Mouse (Mus musculus) lung, postnatal 0 days (tissue): ENCODE data around the gene St3gal5. TPM values are rescaled to one million over a fixed set of nuclear protein-coding genes. Genes with fewer than 3 reads are reported as not detected.
A peak's percentile ranks its signal among the peaks of the same experiment; 100 is the strongest.

ENCODE experiments used
- ATAC-seq: fragments of 200-750 bp; cut with Nextera tagmentation; 2 replicates; pipeline ENCODE4 v1.8.0; 2017; ENCODE audit warnings: moderate library complexity
- DNase-seq: peaks from one replicate; pipeline ENCODE4 v3.0.0-alpha.2; 2016; ENCODE audit warnings: low spot score
- H3K27ac ChIP-seq: fragments of 300-500 bp; sonication (generic); 2 replicates; pipeline ENCODE4 v1.5.1; 2014; ENCODE audit warnings: antibody characterized with exemption, mild to moderate bottlenecking, low read length, mixed read lengths
- H3K27me3 ChIP-seq: fragments of 300-500 bp; sonication (generic); replicated peaks from 2 replicates; pipeline ENCODE4 v1.6.1; 2014; ENCODE audit warnings: low read length, mixed read lengths; ENCODE audit not compliant: insufficient read depth
- H3K36me3 ChIP-seq: fragments of 300-500 bp; sonication (generic); 2 replicates; pipeline ENCODE4 v1.6.1; 2014; ENCODE audit warnings: low read length, mixed read lengths; ENCODE audit not compliant: insufficient read depth
- H3K4me1 ChIP-seq: fragments of 300-500 bp; sonication (generic); 2 replicates; pipeline ENCODE4 v1.6.1; 2014; ENCODE audit warnings: antibody characterized with exemption, low read depth, low read length, mixed read lengths; ENCODE audit not compliant: insufficient read depth
- H3K4me2 ChIP-seq: fragments of 300-500 bp; sonication (generic); replicated peaks from 2 replicates; pipeline ENCODE4 v1.6.1; 2014; ENCODE audit warnings: low read depth, mild to moderate bottlenecking, low read length, moderate library complexity, mixed read lengths
- H3K4me3 ChIP-seq: fragments of 300-500 bp; sonication (generic); 2 replicates; pipeline ENCODE4 v1.5.1; 2014; ENCODE audit warnings: low read depth, low read length
- H3K9ac ChIP-seq: fragments of 300-500 bp; sonication (generic); replicated peaks from 2 replicates; pipeline ENCODE4 v1.6.1; 2014; ENCODE audit warnings: low read depth, mild to moderate bottlenecking
- H3K9me3 ChIP-seq: fragments of 300-500 bp; sonication (generic); 2 replicates; pipeline ENCODE4 v1.6.1; 2016; ENCODE audit warnings: low read length, mixed read lengths
- CTCF ChIP-seq: IDR thresholded peaks from 2 replicates; pipeline ENCODE4 v1.5.1; 2016; ENCODE audit warnings: antibody characterized with exemption, mild to moderate bottlenecking
- EP300 ChIP-seq: IDR thresholded peaks from 2 replicates; pipeline ENCODE4 v1.6.1; 2016; ENCODE audit warnings: antibody characterized with exemption, mild to moderate bottlenecking, control low read depth
- WGBS: fragments of 180-500 bp; shearing (Covaris S2); extraction: QIAGEN DNeasy Blood & Tissue Kit; methylation state at CpG from one replicate; pipeline ENCODE4 v1.1.7; 2014; 5-methylcytosine and 5-hydroxymethylcytosine counted together
- polyA plus RNA-seq: library from polyadenylated mRNA; unstranded; fragments of >200 nt; fragmentation: Nextera tagmentation; extraction: Ambion mirVana; gene quantifications from 2 replicates; pipeline ENCODE4 v1.2.1, GENCODE M21; 2015

St3gal5 gene
- polyA plus RNA-seq, 1 experiment from 2014 or later = 38.9 TPM

- TF ChIP-seq CTCF (no peak), EP300 (no peak)
- DNase-seq = no peak
- Histone ChIP-seq H3K27me3 (no peaks in the 10 kb centered on the region), H3K9me3 (no peaks in the 10 kb centered on the region), H3K36me3 (no peaks in the 10 kb centered on the region), H3K27ac (no peak overlapping the region), H3K4me2 (peak overlapping the region; percentile 100), H3K9ac (no peak overlapping the region), H3K4me3 (no peak overlapping the region), H3K4me1 (peaks cover 9% of the 10 kb centered on the region; the same call in 1 of the 2 replicates)
- 65% methylated on average over 3 of the region's 3 CpGs for WGBS
- no peak for ATAC-seq
Measured at GRCm38 (mm10) chr6:72099281-72099680, 1.9 kb downstream of the St3gal5 start.

- H3K27me3 ChIP-seq = no peaks in the 10 kb centered on the region
- no peak overlapping the region for H3K4me2 ChIP-seq
- no peak overlapping the region for H3K4me3 ChIP-seq
- H3K9ac ChIP-seq = no peak overlapping the region
- H3K27ac ChIP-seq = no peak overlapping the region
- H3K36me3 ChIP-seq = no peaks in the 10 kb centered on the region
- 41% methylated on average over 5 of the region's 5 CpGs for WGBS
- no peak for ATAC-seq
- no peak for DNase-seq
- no peak for TF ChIP-seq CTCF
- no peak for TF ChIP-seq EP300
- H3K9me3 ChIP-seq = no peaks in the 10 kb centered on the region
- peaks cover 9% of the 10 kb centered on the region; the same call in 1 of the 2 replicates for H3K4me1 ChIP-seq
Measured at GRCm38 (mm10) chr6:72100171-72100570, 2.8 kb downstream of the St3gal5 start.

- DNase-seq (peak; percentile 21), ATAC-seq (no peak)
- peak overlapping the region; percentile 72 for H3K27ac ChIP-seq
- H3K4me3 ChIP-seq = 0 out of 2 replicates have a peak overlapping the region, but pooled peaks have one; percentile 3
- no peaks in the 10 kb centered on the region for H3K27me3 ChIP-seq
- H3K4me2 ChIP-seq = peak overlapping the region; percentile 35
- H3K36me3 ChIP-seq = no peaks in the 10 kb centered on the region
- H3K9me3 ChIP-seq = no peaks in the 10 kb centered on the region
- peaks cover 9% of the 10 kb centered on the region; the same call in 1 of the 2 replicates for H3K4me1 ChIP-seq
- H3K9ac ChIP-seq = no peak overlapping the region
- TF ChIP-seq CTCF (no peak), EP300 (no peak)
- WGBS = 40% methylated on average over 8 of the region's 8 CpGs
Measured at GRCm38 (mm10) chr6:72100939-72101338, 3.5 kb downstream of the St3gal5 start.

GRCm38 (mm10) chr6:72101386-72101785 is 4.0 kb downstream of the St3gal5 start:
- 0 out of 2 replicates have a peak overlapping the region, but pooled peaks have one; percentile 3 for H3K4me3 ChIP-seq
- WGBS = 42% methylated on average over 4 of the region's 4 CpGs
- peak overlapping the region; percentile 35 for H3K4me2 ChIP-seq
- DNase-seq = peak; percentile 93
- no peaks in the 10 kb centered on the region for H3K9me3 ChIP-seq
- no peak overlapping the region for H3K9ac ChIP-seq
- TF ChIP-seq CTCF (no peak), EP300 (peak; percentile 85)
- peak overlapping the region; percentile 72 for H3K27ac ChIP-seq
- no peaks in the 10 kb centered on the region for H3K36me3 ChIP-seq
- ATAC-seq = peak; percentile 74
- no peaks in the 10 kb centered on the region for H3K27me3 ChIP-seq
- peaks cover 9% of the 10 kb centered on the region; the same call in 1 of the 2 replicates for H3K4me1 ChIP-seq

GRCm38 (mm10) chr6:72102066-72102465 is 4.7 kb downstream of the St3gal5 start:
- no peak overlapping the region for H3K9ac ChIP-seq
- H3K27me3 ChIP-seq = no peaks in the 10 kb centered on the region
- no peaks in the 10 kb centered on the region for H3K9me3 ChIP-seq
- H3K4me3 ChIP-seq = no peak overlapping the region
- peak overlapping the region; percentile 35 for H3K4me2 ChIP-seq
- peaks cover 9% of the 10 kb centered on the region; the same call in 1 of the 2 replicates for H3K4me1 ChIP-seq
- H3K27ac ChIP-seq = peak overlapping the region; percentile 72
- ATAC-seq = no peak
- WGBS = 18% methylated on average over 5 of the region's 5 CpGs
- no peaks in the 10 kb centered on the region for H3K36me3 ChIP-seq
- DNase-seq = no peak
- TF ChIP-seq EP300 (no peak), CTCF (no peak)

GRCm38 (mm10) chr6:72104534-72104933 is 7.1 kb downstream of the St3gal5 start:
- no peaks in the 10 kb centered on the region for H3K27me3 ChIP-seq
- H3K4me3 ChIP-seq = no peak overlapping the region
- no peak overlapping the region for H3K9ac ChIP-seq
- TF ChIP-seq CTCF (no peak), EP300 (no peak)
- H3K4me2 ChIP-seq = no peak overlapping the region
- H3K27ac ChIP-seq = no peak overlapping the region
- peaks cover 11% of the 10 kb centered on the region; the same call in 1 of the 2 replicates for H3K4me1 ChIP-seq
- no peak for DNase-seq
- H3K9me3 ChIP-seq = no peaks in the 10 kb centered on the region
- 28% methylated on average over 7 of the region's 7 CpGs for WGBS
- no peaks in the 10 kb centered on the region for H3K36me3 ChIP-seq
- ATAC-seq = no peak
